Mouse (Mus musculus) liver, embryonic 12.5 days (tissue): ENCODE measurements around the gene Obscn. TPM values are rescaled to one million over a fixed set of nuclear protein-coding genes. Genes with fewer than 3 reads are reported as not detected.
A peak's percentile ranks its signal among the peaks of the same experiment; 100 is the strongest.

Experiments
- ATAC-seq: fragments of 200-750 bp; cut with Nextera tagmentation; 2 replicates; pipeline ENCODE4 v1.8.0; 2017; ENCODE audit warnings: moderate number of reproducible peaks, mild to moderate bottlenecking, moderate library complexity
- H3K27ac ChIP-seq: fragments of 300-500 bp; sonication (generic); 2 replicates; pipeline ENCODE4 v1.5.1; 2016; ENCODE audit warnings: mild to moderate bottlenecking
- H3K27me3 ChIP-seq: fragments of 300-500 bp; sonication (generic); replicated peaks from 2 replicates; pipeline ENCODE4 v1.6.1; 2016; ENCODE audit warnings: mild to moderate bottlenecking, moderate library complexity
- H3K36me3 ChIP-seq: fragments of 300-500 bp; sonication (generic); 2 replicates; pipeline ENCODE4 v1.6.1; 2016; ENCODE audit warnings: mild to moderate bottlenecking, moderate library complexity
- H3K4me1 ChIP-seq: fragments of 300-500 bp; sonication (generic); 2 replicates; pipeline ENCODE4 v1.6.1; 2016
- H3K4me2 ChIP-seq: fragments of 300-500 bp; sonication (generic); 2 replicates; pipeline ENCODE4 v1.6.1; 2016; ENCODE audit warnings: mild to moderate bottlenecking, moderate library complexity
- H3K4me3 ChIP-seq: fragments of 300-500 bp; sonication (generic); 2 replicates; pipeline ENCODE4 v1.5.1; 2016; ENCODE audit warnings: mild to moderate bottlenecking, moderate library complexity
- H3K9ac ChIP-seq: fragments of 300-500 bp; sonication (generic); 2 replicates; pipeline ENCODE4 v1.6.1; 2016; ENCODE audit warnings: mild to moderate bottlenecking, moderate library complexity
- H3K9me3 ChIP-seq: fragments of 300-500 bp; sonication (generic); replicated peaks from 2 replicates; pipeline ENCODE4 v1.6.1; 2016; ENCODE audit warnings: mild to moderate bottlenecking, moderate library complexity
- WGBS: fragments of 180-500 bp; shearing (Covaris S2); methylation state at CpG from one replicate; pipeline ENCODE4 v1.1.7; 2016; ENCODE audit not compliant: insufficient replicate concordance; 5-methylcytosine and 5-hydroxymethylcytosine counted together
- polyA plus RNA-seq: library from polyadenylated mRNA; unstranded; fragments of >200 nt; fragmentation: Nextera tagmentation; extraction: Ambion mirVana; gene quantifications from 2 replicates; pipeline ENCODE4 v1.2.1, GENCODE M21; 2016

Obscn gene
- polyA plus RNA-seq, 1 experiment from 2014 or later: 0.51 TPM

- Histone ChIP-seq H3K4me2 (no peak overlapping the region), H3K27ac (no peak overlapping the region), H3K4me3 (no peak overlapping the region), H3K9ac (no peak overlapping the region), H3K4me1 (peaks cover 11% of the 10 kb centered on the region), H3K27me3 (peaks cover 62% of the 10 kb centered on the region), H3K9me3 (no peaks in the 10 kb centered on the region), H3K36me3 (no peaks in the 10 kb centered on the region)
- ATAC-seq: no peak
- 53% methylated on average over 19 of the region's 19 CpGs for WGBS
Measured at GRCm38 (mm10) chr11:59138537-59139486, 2.6 kb upstream of the Obscn start.

GRCm38 (mm10) chr11:59136994-59137706 lies 948 bp upstream of the Obscn start:
- Histone ChIP-seq H3K4me3 (no peak overlapping the region), H3K4me2 (no peak overlapping the region), H3K9ac (no peak overlapping the region), H3K4me1 (peaks cover 11% of the 10 kb centered on the region), H3K36me3 (no peaks in the 10 kb centered on the region), H3K9me3 (no peaks in the 10 kb centered on the region), H3K27ac (no peak overlapping the region), H3K27me3 (peaks cover 79% of the 10 kb centered on the region)
- ATAC-seq: no peak
- whole genome bisulfite sequencing: 61% methylated on average over 12 of the region's 12 CpGs

GRCm38 (mm10) chr11:59135051-59135820 lies 966 bp downstream of the Obscn start:
- Histone ChIP-seq H3K27ac (no peak overlapping the region), H3K36me3 (no peaks in the 10 kb centered on the region), H3K27me3 (peaks cover 90% of the 10 kb centered on the region), H3K4me3 (peak overlapping the region; percentile 10; the same call in 1 of the 2 replicates), H3K4me1 (0 out of 2 replicates have a peak, but pooled peaks cover 5% of the 10 kb centered on the region), H3K9me3 (no peaks in the 10 kb centered on the region), H3K9ac (no peak overlapping the region), H3K4me2 (peak overlapping the region; percentile 19)
- 11% methylated on average over 55 of the region's 55 CpGs for WGBS
- no peak for ATAC-seq

- Histone ChIP-seq H3K36me3 (no peaks in the 10 kb centered on the region), H3K9me3 (no peaks in the 10 kb centered on the region), H3K4me2 (peak overlapping the region; percentile 21), H3K4me1 (0 out of 2 replicates have a peak, but pooled peaks cover 5% of the 10 kb centered on the region), H3K27me3 (peaks cover 85% of the 10 kb centered on the region), H3K27ac (no peak overlapping the region), H3K9ac (no peak overlapping the region), H3K4me3 (no peak overlapping the region)
- ATAC-seq: 0 out of 2 replicates have a peak, but pooled peaks have one; percentile 36
- 9% methylated on average over 35 of the region's 35 CpGs for WGBS
Measured at GRCm38 (mm10) chr11:59134373-59134997, 1.7 kb downstream of the Obscn start.

GRCm38 (mm10) chr11:59132065-59132464 lies 4.1 kb downstream of the Obscn start:
- ATAC-seq: no peak
- 0 out of 2 replicates have a peak, but pooled peaks cover 5% of the 10 kb centered on the region for H3K4me1 ChIP-seq
- H3K27ac ChIP-seq: no peak overlapping the region
- H3K36me3 ChIP-seq: no peaks in the 10 kb centered on the region
- no peak overlapping the region for H3K9ac ChIP-seq
- H3K9me3 ChIP-seq: no peaks in the 10 kb centered on the region
- H3K4me3 ChIP-seq: no peak overlapping the region
- H3K27me3 ChIP-seq: peaks cover 61% of the 10 kb centered on the region
- 76% methylated on average over 2 of the region's 3 CpGs for WGBS
- H3K4me2 ChIP-seq: no peak overlapping the region

- Histone ChIP-seq H3K9ac (no peak overlapping the region), H3K27ac (no peak overlapping the region), H3K36me3 (no peaks in the 10 kb centered on the region), H3K4me1 (0 out of 2 replicates have a peak, but pooled peaks cover 5% of the 10 kb centered on the region), H3K4me3 (no peak overlapping the region), H3K27me3 (peaks cover 55% of the 10 kb centered on the region), H3K4me2 (no peak overlapping the region), H3K9me3 (no peaks in the 10 kb centered on the region)
- no peak for ATAC-seq
- 63% methylated on average over 18 of the region's 18 CpGs for WGBS
Measured at GRCm38 (mm10) chr11:59131348-59131919, 4.8 kb downstream of the Obscn start.

GRCm38 (mm10) chr11:59130782-59131181 lies 5.4 kb downstream of the Obscn start:
- Histone ChIP-seq H3K9ac (no peak overlapping the region), H3K27ac (no peak overlapping the region), H3K9me3 (no peaks in the 10 kb centered on the region), H3K4me3 (no peak overlapping the region), H3K36me3 (no peaks in the 10 kb centered on the region), H3K4me2 (no peak overlapping the region), H3K27me3 (peaks cover 48% of the 10 kb centered on the region), H3K4me1 (0 out of 2 replicates have a peak, but pooled peaks cover 5% of the 10 kb centered on the region)
- WGBS: 70% methylated on average over 9 of the region's 9 CpGs
- ATAC-seq: no peak

GRCm38 (mm10) chr11:59105945-59106344 lies 30.3 kb downstream of the Obscn start:
- H3K27me3 ChIP-seq: peaks cover 11% of the 10 kb centered on the region; the same call in 1 of the 2 replicates
- H3K36me3 ChIP-seq: no peaks in the 10 kb centered on the region
- H3K9ac ChIP-seq: no peak overlapping the region
- H3K9me3 ChIP-seq: peaks cover 8% of the 10 kb centered on the region; the same call in 1 of the 2 replicates
- no peak overlapping the region for H3K4me2 ChIP-seq
- ATAC-seq: no peak
- H3K4me3 ChIP-seq: no peak overlapping the region
- H3K4me1 ChIP-seq: no peaks in the 10 kb centered on the region
- WGBS: 68% methylated on average over 5 of the region's 5 CpGs
- H3K27ac ChIP-seq: no peak overlapping the region

GRCm38 (mm10) chr11:59102324-59102723 lies 33.9 kb downstream of the Obscn start:
- no peak for ATAC-seq
- no peaks in the 10 kb centered on the region for H3K4me1 ChIP-seq
- H3K9me3 ChIP-seq: peaks cover 8% of the 10 kb centered on the region; the same call in 1 of the 2 replicates
- 0 out of 2 replicates have a peak, but pooled peaks cover 7% of the 10 kb centered on the region for H3K27me3 ChIP-seq
- no peaks in the 10 kb centered on the region for H3K36me3 ChIP-seq
- 60% methylated on average over 3 of the region's 3 CpGs for WGBS
- no peak overlapping the region for H3K27ac ChIP-seq
- H3K4me2 ChIP-seq: no peak overlapping the region
- no peak overlapping the region for H3K4me3 ChIP-seq
- no peak overlapping the region for H3K9ac ChIP-seq

GRCm38 (mm10) chr11:59098339-59098738 lies 37.9 kb downstream of the Obscn start:
- H3K9ac ChIP-seq: no peak overlapping the region
- no peak overlapping the region for H3K4me2 ChIP-seq
- H3K27ac ChIP-seq: no peak overlapping the region
- H3K4me3 ChIP-seq: no peak overlapping the region
- no peaks in the 10 kb centered on the region for H3K36me3 ChIP-seq
- H3K4me1 ChIP-seq: no peaks in the 10 kb centered on the region
- peaks cover 3% of the 10 kb centered on the region for H3K9me3 ChIP-seq
- WGBS: 15% methylated on average over 2 of the region's 2 CpGs
- ATAC-seq: no peak
- 0 out of 2 replicates have a peak, but pooled peaks cover 13% of the 10 kb centered on the region for H3K27me3 ChIP-seq

- no peak overlapping the region for H3K27ac ChIP-seq
- H3K4me3 ChIP-seq: no peak overlapping the region
- H3K4me1 ChIP-seq: no peaks in the 10 kb centered on the region
- H3K36me3 ChIP-seq: no peaks in the 10 kb centered on the region
- peaks cover 3% of the 10 kb centered on the region for H3K9me3 ChIP-seq
- no peak for ATAC-seq
- 57% methylated on average over 5 of the region's 5 CpGs for WGBS
- H3K4me2 ChIP-seq: no peak overlapping the region
- 0 out of 2 replicates have a peak, but pooled peaks cover 13% of the 10 kb centered on the region for H3K27me3 ChIP-seq
- no peak overlapping the region for H3K9ac ChIP-seq
Measured at GRCm38 (mm10) chr11:59097770-59098169, 38.4 kb downstream of the Obscn start.
